Mouse (Mus musculus) CH12.LX (cell line): ENCODE measurements around the gene Prkch. TPM values are rescaled to one million over a fixed set of nuclear protein-coding genes. Genes with fewer than 3 reads are reported as not detected.

ENCODE experiments used
- DNase-seq: peaks from one replicate; pipeline ENCODE4 v3.0.0-alpha.2; 2013; ENCODE audit errors: extremely low read depth
- H3K27ac ChIP-seq: 2 replicates; pipeline ENCODE4 v1.5.1; 2012; ENCODE audit warnings: low read depth, mild to moderate bottlenecking, control low read depth, moderate library complexity; ENCODE audit not compliant: insufficient read depth
- H3K27me3 ChIP-seq: replicated peaks from 2 replicates; pipeline ENCODE3; 2012; ENCODE audit warnings: inconsistent platforms
- H3K36me3 ChIP-seq, 2 experiments: replicated peaks in 1 of 2; 2 replicates each; pipeline versions ENCODE3 to v1.6.1; 2012; ENCODE audit warnings: inconsistent platforms in 1 of 2, low read length in 1 of 2, mild to moderate bottlenecking in 1 of 2, mixed read lengths in 1 of 2, moderate library complexity in 1 of 2; ENCODE audit not compliant: control insufficient read depth in 1 of 2, insufficient read depth in 1 of 2
- H3K4me1 ChIP-seq, 2 experiments: 2 replicates each; pipeline ENCODE4 v1.6.1; 2012; ENCODE audit warnings: inconsistent platforms in 1 of 2, moderate library complexity in 1 of 2; ENCODE audit not compliant: insufficient read depth in 2 of 2, control insufficient read depth in 1 of 2
- H3K4me2 ChIP-seq: 2 replicates; pipeline ENCODE4 v1.6.1; 2012; ENCODE audit warnings: low read depth, mild to moderate bottlenecking, control low read depth; ENCODE audit not compliant: poor library complexity, insufficient read depth, severe bottlenecking
- H3K4me3 ChIP-seq, 3 experiments: fragments of 150-350 bp in 1 of 3; sonication (generic) in 1 of 3; replicated peaks in 1 of 3; 2 replicates each; pipeline versions ENCODE3 to v1.5.1; 2011 to 2012; ENCODE audit warnings: low read depth in 2 of 3, low read length in 2 of 3, mild to moderate bottlenecking in 2 of 3, moderate library complexity in 2 of 3, control low read depth in 1 of 3, improper control_type of control experiment in 1 of 3, inconsistent platforms in 1 of 3, mixed read lengths in 1 of 3; ENCODE audit not compliant: poor library complexity in 1 of 3
- H3K79me2 ChIP-seq: replicated peaks from 2 replicates; pipeline ENCODE4 v1.6.1; 2012; ENCODE audit warnings: mild to moderate bottlenecking, moderate library complexity; ENCODE audit not compliant: control insufficient read depth, poor library complexity, insufficient read depth, severe bottlenecking; ENCODE audit errors: extremely low read depth
- H3K9ac ChIP-seq: 2 replicates; pipeline ENCODE4 v1.6.1; 2012; ENCODE audit warnings: low read depth, mild to moderate bottlenecking, control low read depth, moderate library complexity; ENCODE audit not compliant: insufficient read depth
- H3K9me3 ChIP-seq: replicated peaks from 2 replicates; pipeline ENCODE3; 2012; ENCODE audit warnings: low read length, inconsistent platforms, mixed read lengths
- EP300 ChIP-seq: IDR thresholded peaks from 2 replicates; pipeline ENCODE4 v1.6.1; 2011; ENCODE audit warnings: low read length, improper control_type of control experiment
- ETS1 ChIP-seq: conservative IDR thresholded peaks from 2 replicates; pipeline ENCODE4 v1.6.1; 2012; ENCODE audit warnings: low read depth, mild to moderate bottlenecking, inconsistent platforms, low read length, improper control_type of control experiment, moderate library complexity
- HCFC1 ChIP-seq: IDR thresholded peaks from 2 replicates; pipeline ENCODE4 v1.6.1; 2012; ENCODE audit warnings: low read depth, mild to moderate bottlenecking, inconsistent platforms, low read length, improper control_type of control experiment
- IRF4 ChIP-seq: IDR thresholded peaks from 2 replicates; pipeline ENCODE4 v1.6.1; 2014; ENCODE audit warnings: low read depth, mild to moderate bottlenecking, inconsistent platforms, low read length, improper control_type of control experiment
- MAX ChIP-seq: IDR thresholded peaks from 2 replicates; pipeline ENCODE4 v1.6.1; 2011; ENCODE audit warnings: low read length, improper control_type of control experiment
- MEF2A ChIP-seq: IDR thresholded peaks from 2 replicates; pipeline ENCODE4 v1.6.1; 2014; ENCODE audit warnings: low read depth, mild to moderate bottlenecking, inconsistent platforms, low read length, improper control_type of control experiment, borderline replicate concordance
- MXI1 ChIP-seq: IDR thresholded peaks from 2 replicates; pipeline ENCODE4 v1.6.1; 2011; ENCODE audit warnings: mild to moderate bottlenecking, low read depth, low read length, improper control_type of control experiment
- MYC ChIP-seq: IDR thresholded peaks from 2 replicates; pipeline ENCODE4 v1.6.1; 2011; ENCODE audit warnings: low read depth, mild to moderate bottlenecking, improper control_type of control experiment, low read length
- NRF1 ChIP-seq: IDR thresholded peaks from 2 replicates; pipeline ENCODE4 v1.6.1; 2014; ENCODE audit warnings: low read depth, mild to moderate bottlenecking, inconsistent platforms, low read length, improper control_type of control experiment, moderate library complexity
- POLR2AphosphoS2 ChIP-seq: IDR thresholded peaks from 2 replicates; pipeline ENCODE4 v1.6.1; 2011; ENCODE audit warnings: low read depth, low read length, improper control_type of control experiment
- RCOR1 ChIP-seq: conservative IDR thresholded peaks from 2 replicates; pipeline ENCODE4 v1.6.1; 2012; ENCODE audit warnings: low read depth, mild to moderate bottlenecking, inconsistent platforms, low read length, improper control_type of control experiment
- SIN3A ChIP-seq: IDR thresholded peaks from 2 replicates; pipeline ENCODE4 v1.6.1; 2012; ENCODE audit warnings: low read length, improper control_type of control experiment, inconsistent platforms
- SMC3 ChIP-seq: IDR thresholded peaks from 2 replicates; pipeline ENCODE4 v1.6.1; 2011; ENCODE audit warnings: low read depth, low read length, improper control_type of control experiment
- TBP ChIP-seq: conservative IDR thresholded peaks from 2 replicates; pipeline ENCODE4 v1.6.1; 2011; ENCODE audit warnings: low read depth, low read length, improper control_type of control experiment
- USF2 ChIP-seq: conservative IDR thresholded peaks from 2 replicates; pipeline ENCODE4 v1.6.1; 2011; ENCODE audit warnings: low read depth, low read length, improper control_type of control experiment
- ZC3H11A ChIP-seq: IDR thresholded peaks from 2 replicates; pipeline ENCODE4 v1.6.1; 2012; ENCODE audit warnings: low read depth, mild to moderate bottlenecking, inconsistent platforms, low read length, improper control_type of control experiment
- ZNF384 ChIP-seq: IDR thresholded peaks from 2 replicates; pipeline ENCODE4 v1.6.1; 2012; ENCODE audit warnings: low read depth, low read length, improper control_type of control experiment, inconsistent platforms
- dilution Hi-C: fragments of 300-500 bp; cut with MboI; formaldehyde crosslinking; loops from 2 replicates; pipeline ENCODE4 v1.14.3; 2020; ENCODE audit warnings: low sequenced_read_pairs; ENCODE audit not compliant: extremely low pct_unique_long_range_greater_than_20kb, extremely low pct_ligation_motif_present
- in situ Hi-C: fragments of 300-500 bp; cut with MboI; formaldehyde crosslinking; loops from 3 replicates; pipeline ENCODE4 v1.14.3; 2019; ENCODE audit warnings: low sequenced_read_pairs, low pct_ligation_motif_present, low pct_unique_long_range_greater_than_20kb, mixed read lengths
- polyA plus RNA-seq: library from polyadenylated mRNA; unstranded; fragments of >175 nt; gene quantifications from 2 replicates; pipeline ENCODE4 v1.2.1, GENCODE M21; 2012; ENCODE audit warnings: low read depth; ENCODE audit not compliant: insufficient read length
- total RNA-seq, 2 experiments: library from RNA; depleted of rRNA; stranded (reverse); fragments of 300-350 nt in 1 of 2; fragments of >200 nt in 1 of 2; gene quantifications; 2 replicates each; pipeline ENCODE4 v1.2.3; 2012 to 2014

Prkch gene
- total and polyA plus RNA-seq, 3 experiments, result 0.76 to 2.3 (median 1.8) TPM

DNA sequence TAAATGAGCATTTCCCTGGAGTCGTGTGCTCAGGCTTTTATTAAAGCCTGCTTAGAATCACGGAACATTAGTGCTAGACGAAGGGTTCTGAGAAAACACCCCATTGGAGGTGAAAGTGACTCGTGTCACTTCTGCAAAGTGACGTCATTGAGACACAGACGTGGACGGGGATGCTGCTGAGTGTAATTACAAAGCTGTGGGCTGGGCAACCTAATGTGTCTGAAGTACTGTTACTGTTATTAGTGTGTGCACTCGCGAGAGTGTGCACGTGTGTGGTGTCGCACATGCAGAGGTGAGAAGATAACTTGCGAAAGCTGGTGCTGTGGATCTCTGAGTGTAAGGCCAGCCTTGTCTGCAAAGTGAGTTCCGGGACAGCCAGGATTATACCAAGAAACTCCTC, 56.6 kb downstream of the Prkch start:
- no peaks in the 10 kb centered on the region for H3K9me3 ChIP-seq

GRCm38 (mm10) chr12:73645216-73645615, 60.6 kb downstream of the Prkch start:
- dilution Hi-C loops (no loop called here), in situ Hi-C loops (no loop called here)
- Histone ChIP-seq H3K36me3 (no peaks in the 10 kb centered on the region), H3K27me3 (no peaks in the 10 kb centered on the region), H3K9me3 (no peaks in the 10 kb centered on the region), H3K4me3 (no peak overlapping the region), H3K4me1 (peaks cover 9 to 23% of the 10 kb centered on the region in 2 experiments), H3K9ac (no peak overlapping the region), H3K79me2 (no peaks in the 10 kb centered on the region), H3K27ac (no peak overlapping the region), H3K4me2 (no peak overlapping the region)
- no peak for DNase-seq
- TF ChIP-seq MYC (no peak), HCFC1 (no peak), MEF2A (no peak), ZNF384 (no peak), SMC3 (no peak), SIN3A (no peak)

More for the DNA sequence above, 56.6 kb downstream of the Prkch start:
- Histone ChIP-seq H3K4me2 (no peak overlapping the region), H3K27me3 (no peaks in the 10 kb centered on the region), H3K27ac (no peak overlapping the region), H3K79me2 (no peaks in the 10 kb centered on the region), H3K36me3 (no peaks in the 10 kb centered on the region), H3K4me3 (no peak overlapping the region), H3K9ac (no peak overlapping the region)
- dilution Hi-C loops, result no loop called here
- no peak for DNase-seq
- TF ChIP-seq TBP (no peak), SIN3A (no peak), MXI1 (no peak), EP300 (no peak), MAX (no peak), IRF4 (no peak), USF2 (no peak), ZC3H11A (no peak), POLR2AphosphoS2 (no peak), NRF1 (no peak), HCFC1 (no peak)
- TF ChIP-seq, all 38 proteins: peak for 0
- in situ Hi-C loops, result loop anchor here (5.0 kb wide), 1 partner anchor 34 kb away; no protein-coding TSS in a partner anchor
- peaks cover 2 to 6% of the 10 kb centered on the region in 2 experiments; a peak in 2 of 4 replicates for H3K4me1 ChIP-seq

GRCm38 (mm10) chr12:73647686-73648085, 63.1 kb downstream of the Prkch start:
- DNase-seq, result no peak
- dilution Hi-C loops, result no loop called here

More at GRCm38 (mm10) chr12:73647686-73648085, 63.1 kb downstream of the Prkch start:
- peak overlapping the region; percentile 34; the same call in 1 of the 2 replicates for H3K4me2 ChIP-seq
- H3K79me2 ChIP-seq, result no peaks in the 10 kb centered on the region
- H3K36me3 ChIP-seq, result no peaks in the 10 kb centered on the region
- no peak overlapping the region for H3K27ac ChIP-seq
- peak; percentile 40; the same call in 1 of the 2 replicates for TF ChIP-seq ETS1
- no peak for TF ChIP-seq MAX
- TF ChIP-seq IRF4, result no peak; the same call in 1 of the 2 replicates
- no peak for TF ChIP-seq HCFC1
- TF ChIP-seq RCOR1, result no peak
- no peak overlapping the region for H3K4me3 ChIP-seq
- H3K4me1 ChIP-seq, result peaks cover 6 to 23% of the 10 kb centered on the region in 2 experiments
- H3K27me3 ChIP-seq, result no peaks in the 10 kb centered on the region
- in situ Hi-C loops, result no loop called here
- H3K9ac ChIP-seq, result no peak overlapping the region
- H3K9me3 ChIP-seq, result no peaks in the 10 kb centered on the region
